Mouse (Mus musculus) inflammation-experienced regulatory T-cells, adult 6 months (primary cell): ENCODE results near the gene Dnah2. TPM values are rescaled to one million over a fixed set of nuclear protein-coding genes. Genes with fewer than 3 reads are reported as not detected.
"Not testable (repeated sequence)": the region's sequence is repeated elsewhere in the genome, so short reads cannot be mapped to it uniquely, and the experiment has no call there.

Experiments
- ATAC-seq: one replicate; pipeline ENCODE4 v1.8.0; 2017
- polyA plus RNA-seq, 3 experiments: library from polyadenylated mRNA; unstranded; fragments of 100-300 nt; shearing (Covaris generic); gene quantifications; one replicate each; pipeline ENCODE4 v1.2.1; 2017

Gene Dnah2
- polyA plus RNA-seq, 3 experiments from 2014 or later: 0.21 TPM; not detected in 2

DNA sequence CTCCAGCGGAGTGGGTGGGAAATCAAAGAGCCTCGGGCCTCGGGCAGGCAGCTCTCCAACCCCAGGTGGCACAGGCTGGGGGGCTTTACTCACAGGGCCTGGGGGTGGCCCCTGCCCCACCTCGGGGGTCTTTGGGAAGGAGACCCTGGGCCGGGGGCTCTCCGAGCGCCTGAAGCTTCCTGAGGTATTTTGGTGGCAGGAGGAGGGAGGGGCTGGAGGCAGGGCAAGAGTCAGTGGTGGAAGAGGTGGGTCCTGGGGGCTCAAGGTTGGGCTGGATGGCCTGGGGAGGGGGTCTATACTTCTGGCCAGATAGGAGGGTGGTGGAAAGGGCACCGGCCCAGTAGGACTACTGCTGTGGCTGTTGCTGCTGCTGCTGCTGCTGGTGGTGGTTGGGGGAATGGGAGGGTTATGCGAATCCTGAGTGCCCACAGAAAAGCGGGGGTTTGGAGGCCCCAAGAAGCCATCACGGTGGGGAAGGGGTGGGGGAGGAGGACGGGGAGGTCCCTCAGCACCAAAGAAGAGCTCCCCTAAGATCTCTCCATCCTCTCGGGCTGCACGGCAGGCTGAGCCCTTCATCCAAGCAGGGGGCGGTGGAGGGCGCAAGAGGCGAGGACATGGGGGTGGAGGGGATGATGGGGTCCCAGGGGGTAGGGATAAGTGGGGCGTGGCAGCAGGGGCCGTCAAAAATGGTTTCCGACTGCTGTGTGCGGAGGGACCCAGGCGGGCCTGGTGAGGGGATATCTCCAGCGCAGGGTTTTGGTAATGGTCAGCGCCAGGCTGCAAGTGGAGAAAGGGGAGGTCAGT lies 143.3 kb downstream of the Dnah2 start:
- no peak for ATAC-seq

DNA sequence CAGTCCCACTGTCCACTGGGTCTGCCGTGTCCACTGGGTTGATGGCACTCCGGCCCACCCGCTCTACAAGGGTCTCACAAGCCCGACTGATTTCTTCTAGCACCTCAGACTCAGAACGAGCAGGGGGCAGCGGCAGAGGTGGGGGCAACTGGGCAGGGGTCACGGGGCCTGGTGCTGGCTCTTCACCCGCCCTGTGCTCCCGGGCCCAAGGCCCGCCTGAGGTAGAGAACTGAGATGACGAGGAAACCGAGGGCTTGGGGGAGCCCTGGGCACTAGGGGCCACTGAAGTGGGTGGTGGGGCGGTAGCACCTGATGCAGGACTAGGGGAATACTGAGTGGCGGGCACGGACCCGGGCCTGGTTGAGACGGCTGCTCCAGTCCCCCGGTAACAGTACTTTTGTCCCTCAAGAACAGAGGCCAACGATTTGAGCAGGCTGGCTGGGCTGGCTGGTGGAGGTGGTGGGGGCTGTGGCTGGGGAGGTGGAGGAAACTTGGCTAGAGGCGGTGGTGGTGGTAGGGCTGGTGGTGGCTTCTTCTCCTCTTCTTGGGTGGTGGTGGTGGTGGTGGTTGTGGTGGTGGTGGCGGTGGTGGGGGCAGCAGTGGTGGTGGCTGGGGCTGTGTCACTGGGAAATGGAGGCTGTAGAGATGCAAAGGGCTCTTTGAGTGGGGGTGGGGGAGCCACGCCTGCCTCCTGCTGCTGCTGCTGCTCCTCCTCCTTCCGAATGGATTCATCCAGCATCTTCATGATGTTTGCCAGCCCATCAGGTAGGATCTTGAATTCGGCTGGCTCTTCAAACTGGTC lies 144.1 kb downstream of the Dnah2 start:
- no peak for ATAC-seq

DNA sequence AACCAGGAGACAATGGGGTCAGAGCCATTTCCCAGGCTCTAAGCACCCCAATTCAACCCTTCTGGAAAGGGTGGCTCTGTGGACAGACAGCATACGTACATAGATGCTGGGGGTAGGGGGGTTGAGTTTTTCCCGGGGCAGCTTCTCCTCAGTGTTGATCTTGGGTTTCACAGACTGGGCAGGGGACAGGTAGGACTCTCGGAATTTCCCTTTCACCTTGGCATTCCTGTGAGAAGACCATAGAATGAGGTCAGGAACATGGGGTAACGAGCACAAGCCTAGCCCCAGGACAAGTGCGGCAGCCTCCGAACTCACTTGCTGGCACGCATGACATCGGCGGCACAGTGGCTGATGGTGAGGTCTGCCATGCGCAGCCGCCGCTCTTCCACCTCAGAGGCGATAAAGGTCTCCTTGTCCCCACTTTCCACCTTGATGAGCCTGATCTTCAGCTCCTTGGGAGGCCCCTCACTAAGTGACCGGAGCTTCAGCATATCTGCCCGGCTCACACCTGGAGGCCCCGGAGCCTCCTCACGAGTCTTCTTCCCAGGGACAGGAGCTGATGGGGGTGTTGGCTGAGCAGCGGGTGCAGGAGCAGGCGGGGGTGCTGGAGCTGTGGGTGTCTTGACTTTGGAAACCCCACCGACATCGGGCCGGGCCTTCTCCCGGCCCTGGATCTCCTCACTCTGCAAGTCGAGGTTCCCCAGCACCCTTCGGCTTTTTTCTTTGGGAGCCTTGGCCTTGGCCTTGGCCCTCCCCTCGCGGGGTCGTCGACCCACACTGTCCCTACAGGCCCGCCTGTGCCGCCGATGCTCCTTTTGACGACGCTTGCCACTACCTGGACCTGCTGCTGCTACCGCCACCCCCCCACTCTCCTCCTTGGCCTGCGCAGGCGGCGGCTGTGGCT lies 145.0 kb downstream of the Dnah2 start:
- ATAC-seq: no peak

DNA sequence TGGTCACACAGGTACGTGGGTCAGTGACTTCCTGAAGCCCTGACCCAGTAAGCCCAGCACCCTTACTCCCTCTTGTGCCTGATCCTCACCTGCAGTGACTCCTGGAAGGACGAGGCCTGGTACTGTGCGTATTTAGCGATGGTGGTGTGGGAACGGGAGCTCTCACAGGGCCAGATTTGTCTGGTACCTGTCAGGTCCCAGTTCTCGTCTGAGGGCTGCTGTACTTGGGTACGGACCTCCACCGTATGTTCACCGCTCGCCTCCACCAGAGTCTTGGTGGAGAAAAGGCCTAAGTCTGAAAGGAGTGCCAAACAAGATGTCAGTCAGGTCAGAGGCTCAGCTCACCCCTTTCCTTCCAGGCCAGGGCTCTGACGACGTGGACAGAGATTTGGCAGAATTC lies 146.9 kb downstream of the Dnah2 start:
- ATAC-seq: no peak

DNA sequence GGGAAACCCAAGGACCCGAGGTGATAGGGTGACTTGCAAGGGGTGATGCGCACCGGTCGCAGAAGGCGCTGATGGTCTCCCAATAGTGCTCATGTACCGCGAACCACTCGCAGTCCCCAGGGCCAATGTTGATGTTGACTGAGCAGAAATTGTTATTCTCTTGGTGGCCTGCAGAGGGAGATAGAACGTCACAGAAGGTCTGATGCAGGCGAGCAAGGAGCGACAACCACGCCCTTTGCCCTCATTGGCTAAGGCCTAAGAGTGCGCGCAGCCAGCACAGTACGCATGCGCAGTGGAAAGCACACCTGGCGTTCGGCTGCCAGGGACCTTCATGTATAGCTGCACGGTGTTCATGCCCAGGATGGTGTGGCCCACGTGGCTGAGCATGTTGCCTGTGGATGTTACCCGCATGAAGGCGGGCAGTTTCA lies 147.7 kb downstream of the Dnah2 start:
- ATAC-seq: peak; percentile 90

DNA sequence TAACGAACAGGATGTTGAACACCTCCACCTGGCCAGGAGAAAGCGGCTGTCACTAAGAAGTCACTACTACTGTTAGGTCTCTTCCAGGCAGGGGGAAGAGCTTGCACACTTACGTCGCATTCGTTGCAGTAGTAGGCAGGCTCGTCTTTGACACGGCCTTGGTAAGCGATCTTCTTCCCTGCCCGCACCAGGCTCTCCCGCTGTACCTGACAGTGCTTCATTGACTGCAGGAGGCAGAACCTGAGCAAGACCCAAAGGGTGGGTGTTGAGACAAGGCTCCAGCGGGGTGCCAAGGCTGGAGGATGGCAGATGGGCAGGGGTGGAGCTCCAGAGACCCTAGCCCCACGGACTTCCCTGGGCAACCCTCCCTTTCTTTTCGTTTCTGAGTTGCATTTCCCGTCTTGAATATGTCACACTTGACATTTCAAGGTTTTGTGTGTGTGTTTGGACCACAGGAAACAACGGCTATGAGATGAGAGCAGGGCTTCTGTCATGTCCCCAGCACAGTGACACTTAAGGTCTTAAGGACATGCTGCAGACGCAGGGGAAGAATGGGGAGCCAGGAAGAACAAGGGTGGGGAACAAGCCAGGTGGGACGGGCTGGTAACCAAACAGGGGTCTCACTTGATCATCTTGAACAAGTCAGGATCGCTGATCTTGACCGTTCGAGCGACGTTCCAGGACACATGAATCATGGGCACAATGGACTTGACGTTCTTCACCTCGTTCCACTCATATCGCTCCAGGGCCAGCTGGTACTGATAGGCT lies 148.6 kb downstream of the Dnah2 start:
- no peak for ATAC-seq

DNA sequence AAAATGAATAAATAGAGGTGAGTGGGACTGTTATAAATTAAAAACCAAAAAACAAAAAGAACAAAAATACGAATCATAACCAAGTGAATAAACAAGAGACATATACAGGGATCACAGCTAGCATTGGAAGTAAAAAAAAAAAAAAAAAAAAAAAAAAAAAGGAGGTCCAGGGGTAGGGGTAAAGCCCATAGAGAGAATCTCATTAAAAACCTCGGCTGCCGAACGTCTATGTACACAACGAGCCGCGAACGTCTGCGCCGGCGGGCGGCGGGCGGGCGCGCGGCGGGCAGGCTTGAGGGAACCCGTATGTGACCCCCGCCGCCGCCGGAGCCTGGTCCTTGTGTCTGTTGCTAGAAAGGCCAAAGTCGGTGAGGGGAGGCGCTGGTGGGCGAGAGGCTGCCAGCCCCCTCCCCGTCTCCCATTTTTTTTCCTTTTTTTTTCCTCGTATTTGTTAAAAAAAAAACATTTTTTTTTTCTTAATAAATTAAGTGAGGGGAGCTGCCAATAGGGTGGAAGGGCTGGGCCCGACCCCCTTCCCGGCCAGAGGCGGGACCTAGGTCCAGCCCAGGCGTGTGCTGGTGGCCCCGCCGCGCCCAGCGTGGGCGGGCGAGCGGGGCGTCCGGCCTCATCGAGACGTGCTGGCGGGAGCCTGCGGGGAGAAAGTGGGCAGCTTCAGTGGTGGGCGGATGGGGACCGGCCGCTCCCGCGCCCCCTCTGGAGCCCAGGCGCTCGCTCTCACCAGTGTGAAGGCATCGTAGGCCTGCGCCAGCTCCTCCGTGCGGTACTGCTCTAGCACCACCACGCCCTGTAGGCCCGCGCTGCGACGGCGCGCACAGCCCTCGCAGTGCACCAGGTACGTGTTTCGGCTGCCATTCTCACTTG lies 149.5 kb downstream of the Dnah2 start:
- ATAC-seq: no peak

DNA sequence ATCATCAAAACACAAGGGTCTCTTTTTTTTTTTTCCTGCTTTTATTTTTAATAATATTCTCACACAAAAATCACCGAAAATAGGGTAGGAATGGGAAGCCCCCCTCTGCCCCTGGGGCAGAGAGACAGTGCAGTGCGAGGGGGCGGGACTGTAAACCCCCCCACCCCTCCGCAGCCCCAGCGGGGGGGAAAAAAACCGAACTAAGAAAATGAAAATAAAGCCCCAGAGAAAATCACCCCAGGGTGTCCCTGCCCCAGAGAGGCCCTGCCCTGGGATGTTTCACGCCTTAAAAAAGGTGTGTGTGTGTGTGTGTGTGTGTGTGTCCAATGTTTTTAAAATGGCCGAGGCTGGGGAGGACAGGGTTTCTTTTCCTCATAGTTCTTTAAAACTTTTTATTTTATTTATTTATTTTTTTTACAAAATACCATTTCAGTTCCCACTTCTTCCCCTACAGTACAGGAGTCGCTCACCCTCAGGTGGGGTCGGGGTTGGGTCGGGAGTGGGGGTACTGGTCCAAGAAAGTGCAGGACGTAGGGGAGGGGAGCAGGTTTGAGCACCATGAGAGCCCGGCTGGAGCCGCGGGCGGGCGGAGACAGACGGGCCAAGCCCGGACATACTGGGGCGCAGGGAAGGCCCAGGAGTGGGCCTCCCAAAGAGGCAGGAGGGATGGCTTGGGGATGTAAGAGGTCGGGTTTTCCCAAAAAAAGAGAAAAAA lies 150.3 kb downstream of the Dnah2 start:
- ATAC-seq: no peak

DNA sequence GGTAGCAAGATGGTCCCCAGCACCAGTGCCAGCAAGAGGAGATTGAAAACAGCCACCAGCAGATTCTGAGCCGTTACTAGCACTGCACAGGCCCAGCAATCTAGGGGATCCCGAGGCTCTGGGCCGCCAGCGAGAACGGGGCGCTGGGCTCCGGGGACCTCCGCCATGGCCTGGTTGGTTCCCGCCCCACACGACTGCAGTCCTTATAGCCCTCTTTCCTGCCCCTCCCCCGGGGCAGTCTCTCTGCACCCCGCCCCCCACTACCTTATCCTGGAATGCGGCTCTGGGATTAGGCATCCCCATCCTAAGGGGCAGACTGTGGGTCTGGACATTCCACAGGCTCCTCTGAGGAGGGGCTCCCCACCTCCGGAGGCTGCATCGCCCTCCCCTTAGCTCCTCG lies 150.9 kb downstream of the Dnah2 start, which contains the start of gene Tmem88:
TSS of gene Tmem88 (minus strand) at position 176 of the 400 bp plus-strand sequence.
- ATAC-seq: no peak

DNA sequence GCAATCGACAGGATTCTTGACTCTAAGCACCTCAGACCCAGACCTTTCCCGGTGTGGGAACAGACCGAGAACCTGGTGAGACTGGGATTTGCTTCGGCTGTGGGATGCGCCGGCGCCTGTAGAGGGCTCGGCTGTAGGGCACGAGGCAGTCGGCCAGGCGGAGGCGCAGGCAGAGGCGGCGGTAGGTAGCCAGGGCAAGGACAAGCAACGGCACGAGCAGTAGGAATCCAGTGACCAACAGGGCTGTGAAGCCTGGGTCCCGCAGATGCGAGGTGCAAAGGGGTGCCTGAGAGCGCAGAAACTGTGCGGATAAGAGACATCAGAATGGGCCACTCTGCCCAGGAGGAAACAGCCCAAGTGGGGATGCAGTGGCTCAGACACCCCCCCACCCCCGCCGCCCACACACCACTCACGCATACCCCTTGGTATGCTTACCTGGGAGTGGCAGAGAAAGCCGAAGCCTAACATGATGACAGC lies 151.3 kb downstream of the Dnah2 start:
- no peak for ATAC-seq

DNA sequence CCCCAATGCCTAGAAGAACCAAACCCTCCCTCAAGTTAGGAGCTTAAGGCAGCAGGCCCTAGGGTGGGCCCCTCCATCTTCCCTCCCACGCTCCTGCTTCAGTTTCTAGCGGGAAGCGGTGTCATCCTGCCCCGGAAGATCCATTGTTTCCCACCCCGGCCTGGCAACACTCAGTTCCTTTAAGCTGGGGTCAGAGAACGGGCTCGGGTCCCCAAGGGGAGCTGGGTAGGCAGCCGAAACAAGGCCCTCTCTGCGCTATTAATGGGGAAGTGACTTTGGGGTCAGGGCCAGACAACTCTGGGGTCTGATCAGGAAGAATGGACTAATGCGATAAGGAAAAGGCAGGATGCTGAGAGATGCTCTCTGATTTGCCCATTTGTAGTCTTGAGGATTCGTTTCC lies 152.1 kb downstream of the Dnah2 start:
- ATAC-seq: no peak

DNA sequence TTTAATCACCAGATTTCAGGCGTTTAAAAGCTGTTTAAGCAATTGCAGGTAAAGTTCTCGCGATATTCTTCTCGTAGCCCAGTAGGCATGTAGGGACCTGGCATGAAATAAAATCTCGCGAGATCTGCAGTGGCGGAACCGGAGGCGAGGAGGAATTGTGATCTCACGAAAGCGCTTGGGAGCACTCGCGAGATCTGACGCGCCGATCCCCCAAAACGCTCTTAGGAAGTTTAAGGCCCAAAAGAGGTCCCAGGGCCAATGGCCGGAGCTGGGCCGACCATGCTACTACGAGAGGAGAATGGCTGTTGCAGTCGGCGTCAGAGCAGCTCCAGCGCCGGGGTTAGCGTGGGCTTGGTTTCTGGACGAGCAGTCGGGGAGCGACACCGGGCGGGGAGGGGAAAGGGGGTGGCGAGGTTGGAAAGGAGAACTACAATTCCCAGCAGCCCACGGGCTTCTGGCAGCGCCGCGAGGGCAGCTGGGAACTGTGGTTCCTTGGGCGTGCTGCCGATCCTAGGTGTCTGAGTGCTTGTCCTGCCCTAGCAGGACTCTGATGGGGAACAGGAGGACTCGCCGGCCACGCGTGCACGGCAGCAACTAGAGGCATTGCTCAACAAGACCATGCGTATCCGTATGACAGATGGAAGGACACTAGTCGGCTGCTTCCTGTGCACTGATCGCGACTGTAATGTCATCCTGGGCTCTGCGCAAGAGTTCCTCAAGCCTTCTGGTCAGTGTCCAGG lies 153.1 kb downstream of the Dnah2 start:
- ATAC-seq: peak; percentile 88

DNA sequence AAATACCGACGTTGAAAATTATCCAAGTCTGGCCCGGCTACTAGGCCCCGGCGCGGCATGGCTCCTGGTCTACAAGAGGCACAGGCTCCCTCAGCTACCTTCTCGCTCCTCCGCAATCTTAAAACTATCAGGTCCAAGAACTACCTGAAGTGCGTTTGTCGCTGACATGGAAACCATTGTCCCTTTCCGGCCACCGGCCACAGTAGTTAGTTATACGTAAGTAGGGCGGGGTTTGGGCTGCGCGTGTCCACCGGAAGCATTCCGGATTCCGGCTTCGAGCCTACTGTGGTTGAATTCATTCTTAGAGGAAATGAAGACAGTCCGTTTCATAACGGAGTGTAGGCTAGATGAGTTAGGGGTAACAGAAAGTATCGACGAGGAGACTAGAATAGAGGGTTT lies 153.7 kb downstream of the Dnah2 start, which contains the start of the genes Naa38 and Cyb5d1:
TSS of gene Naa38 (plus strand) at position 253 of the 399 bp plus-strand sequence.
TSS of gene Cyb5d1 (minus strand) at position 397 of the 399 bp plus-strand sequence.
- peak; percentile 68 for ATAC-seq

DNA sequence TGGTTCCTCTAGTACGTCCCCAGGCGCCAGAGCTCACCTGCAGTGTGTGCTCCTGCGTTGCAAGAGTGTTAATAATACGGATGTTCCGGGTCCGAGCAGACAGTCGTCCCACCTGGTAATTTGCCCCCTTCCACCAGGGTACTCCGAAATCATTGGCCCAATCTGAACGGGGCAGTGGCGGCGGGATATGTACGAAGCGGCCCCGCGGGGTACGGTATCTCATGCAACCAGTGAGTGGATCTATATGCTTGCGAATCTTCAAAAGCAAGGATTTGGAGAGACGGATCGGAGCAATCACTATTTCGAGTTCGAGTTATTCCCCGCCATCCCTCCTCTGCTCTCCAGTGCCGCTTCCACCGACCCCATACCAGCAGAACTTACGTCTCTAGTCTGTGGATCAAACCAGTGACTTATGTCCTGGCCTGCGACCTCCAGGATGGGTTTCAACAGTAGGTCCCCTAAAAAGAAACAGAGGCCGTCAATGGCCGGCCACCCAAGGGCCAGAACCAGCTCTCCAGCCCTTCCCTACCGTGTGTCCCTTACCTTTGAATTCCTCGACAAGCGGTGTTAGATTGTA lies 154.2 kb downstream of the Dnah2 start:
- ATAC-seq: not testable (repeated sequence)

DNA sequence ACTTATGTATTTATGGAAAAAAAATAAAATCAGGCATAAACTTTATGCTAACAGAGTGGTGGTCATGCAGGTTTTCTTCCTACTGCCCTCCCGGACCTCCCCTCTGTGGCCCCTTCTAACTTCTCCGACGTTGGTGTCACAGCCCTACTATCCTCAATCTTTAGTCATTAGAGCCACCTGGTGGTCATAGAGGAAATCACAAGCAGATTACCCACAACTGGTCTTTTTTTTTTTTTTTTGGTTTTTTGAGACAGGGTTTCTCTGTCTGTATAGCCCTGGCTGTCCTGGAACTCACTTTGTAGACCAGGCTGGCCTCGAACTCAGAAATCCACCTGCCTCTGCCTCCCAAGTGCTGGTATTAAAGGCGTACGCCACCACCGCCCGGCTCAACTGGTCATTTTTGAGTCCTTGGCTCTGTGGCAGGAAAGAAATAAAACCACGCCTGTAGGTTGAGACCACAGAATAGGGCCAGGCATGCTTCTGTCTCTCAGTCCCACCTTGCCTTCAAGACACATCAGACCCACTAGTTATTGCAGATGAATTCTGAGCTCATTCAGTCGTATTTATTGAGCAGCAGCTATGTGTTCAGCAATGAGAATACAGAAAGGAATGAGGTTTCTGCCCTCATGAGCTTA lies 158.4 kb downstream of the Dnah2 start:
- peak; percentile 19 for ATAC-seq

DNA sequence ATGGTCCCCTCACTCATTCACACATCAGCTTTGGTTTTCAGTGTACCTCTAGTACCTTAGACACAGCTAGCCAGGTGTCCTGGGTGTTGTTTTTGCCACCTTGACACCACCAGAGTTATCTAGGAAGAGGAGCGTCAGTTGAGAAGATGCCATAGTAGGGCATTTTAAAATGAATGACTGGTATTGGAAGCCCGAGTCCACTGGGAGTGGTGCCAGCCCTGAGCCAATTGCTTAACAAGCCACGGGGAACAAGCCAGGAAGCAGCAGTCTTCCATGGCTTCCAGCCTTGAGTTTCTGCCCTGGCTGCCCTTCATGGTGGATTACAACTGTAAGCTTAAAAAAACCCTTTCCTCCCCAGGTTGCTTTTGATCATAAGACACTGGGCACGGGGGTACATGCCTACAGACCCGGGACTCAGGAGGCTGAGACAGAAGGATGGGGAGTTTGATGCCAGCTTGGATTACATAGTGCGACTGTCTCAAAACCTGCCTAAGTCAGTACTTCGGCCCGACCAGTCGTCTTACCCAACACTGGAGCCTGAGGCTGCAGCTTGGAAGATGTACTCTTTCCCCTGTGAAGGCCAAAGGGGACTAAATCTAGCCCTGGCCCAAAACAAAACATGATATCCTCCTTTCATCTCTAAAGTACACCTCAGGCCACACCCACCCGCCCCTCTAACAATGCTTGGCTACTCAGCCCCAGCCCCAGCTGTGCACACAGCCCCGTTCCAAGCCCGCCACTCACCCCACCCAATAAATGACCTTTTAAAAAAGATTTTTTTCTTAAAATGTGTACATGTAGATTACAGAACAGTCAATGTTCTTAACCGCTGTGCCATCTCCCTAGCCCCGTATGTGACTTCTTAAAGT lies 159.1 kb downstream of the Dnah2 start:
- peak; percentile 20 for ATAC-seq

DNA sequence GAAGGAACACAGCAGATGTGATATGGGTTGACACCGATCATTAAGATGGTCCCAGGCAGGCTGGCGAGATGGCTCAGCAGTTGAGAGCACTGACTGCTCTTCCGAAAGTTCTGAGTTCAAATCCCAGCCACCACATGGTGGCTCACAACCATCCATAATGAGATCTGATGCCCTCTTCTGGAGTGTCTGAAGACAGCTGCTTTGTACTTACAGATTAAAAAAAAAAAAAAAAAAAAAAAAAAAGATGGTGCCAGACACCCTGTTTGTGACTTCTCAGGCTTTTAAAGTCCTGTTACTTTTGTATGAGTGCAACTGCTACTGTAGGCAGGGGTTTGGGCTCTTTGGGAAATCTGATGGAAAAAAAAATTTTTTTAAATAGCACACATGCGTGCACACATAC lies 160.2 kb downstream of the Dnah2 start:
- ATAC-seq: no peak
